Mouse (Mus musculus) embryonic facial prominence, embryonic 15.5 days (tissue): ENCODE results near the gene Ccdc96. TPM values are rescaled to one million over a fixed set of nuclear protein-coding genes. Genes with fewer than 3 reads are reported as not detected.

Source experiments
- ATAC-seq: fragments of 200-750 bp; cut with Nextera tagmentation; 2 replicates; pipeline ENCODE4 v1.8.0; 2017; ENCODE audit warnings: low read depth, moderate TSS enrichment; ENCODE audit not compliant: insufficient number of reproducible peaks, low FRiP score, low TSS enrichment
- H3K27ac ChIP-seq: fragments of 300-500 bp; sonication (generic); replicated peaks from 2 replicates; pipeline ENCODE4 v1.5.1; 2015; ENCODE audit warnings: mild to moderate bottlenecking, inconsistent platforms
- H3K27me3 ChIP-seq: fragments of 300-500 bp; sonication (generic); 2 replicates; pipeline ENCODE4 v1.6.1; 2015; ENCODE audit warnings: inconsistent platforms
- H3K36me3 ChIP-seq: fragments of 300-500 bp; sonication (generic); 2 replicates; pipeline ENCODE4 v1.6.1; 2015; ENCODE audit warnings: mild to moderate bottlenecking, inconsistent platforms
- H3K4me1 ChIP-seq: fragments of 300-500 bp; sonication (generic); 2 replicates; pipeline ENCODE4 v1.6.1; 2015; ENCODE audit warnings: inconsistent platforms
- H3K4me2 ChIP-seq: fragments of 300-500 bp; sonication (generic); replicated peaks from 2 replicates; pipeline ENCODE4 v1.6.1; 2015; ENCODE audit warnings: mild to moderate bottlenecking, inconsistent platforms
- H3K4me3 ChIP-seq: fragments of 300-500 bp; sonication (generic); replicated peaks from 2 replicates; pipeline ENCODE4 v1.5.1; 2015; ENCODE audit warnings: mild to moderate bottlenecking, inconsistent platforms
- H3K9ac ChIP-seq: fragments of 300-500 bp; sonication (generic); 2 replicates; pipeline ENCODE4 v1.6.1; 2015; ENCODE audit warnings: inconsistent platforms
- H3K9me3 ChIP-seq: fragments of 300-500 bp; sonication (generic); replicated peaks from 2 replicates; pipeline ENCODE4 v1.6.1; 2016; ENCODE audit warnings: inconsistent platforms
- WGBS: fragments of 180-500 bp; shearing (Covaris S2); methylation state at CpG from one replicate; pipeline ENCODE4 v1.1.7; 2015; 5-methylcytosine and 5-hydroxymethylcytosine counted together
- polyA plus RNA-seq: library from polyadenylated mRNA; unstranded; fragments of >200 nt; fragmentation: Nextera tagmentation; extraction: Ambion mirVana; gene quantifications from 2 replicates; pipeline ENCODE4 v1.2.1, GENCODE M21; 2015

Ccdc96 gene
- polyA plus RNA-seq, 1 experiment from 2014 or later = 3.8 TPM

GRCm38 (mm10) chr5:36526921-36527320 is 42.5 kb downstream of the Ccdc96 start:
- Histone ChIP-seq H3K4me3 (no peak overlapping the region), H3K27me3 (no peaks in the 10 kb centered on the region), H3K9ac (no peak overlapping the region), H3K27ac (no peak overlapping the region), H3K4me1 (peaks cover 21% of the 10 kb centered on the region), H3K9me3 (no peaks in the 10 kb centered on the region), H3K4me2 (no peak overlapping the region), H3K36me3 (peaks cover 23% of the 10 kb centered on the region)
- WGBS = 89% methylated on average over 2 of the region's 2 CpGs
- ATAC-seq = no peak

DNA sequence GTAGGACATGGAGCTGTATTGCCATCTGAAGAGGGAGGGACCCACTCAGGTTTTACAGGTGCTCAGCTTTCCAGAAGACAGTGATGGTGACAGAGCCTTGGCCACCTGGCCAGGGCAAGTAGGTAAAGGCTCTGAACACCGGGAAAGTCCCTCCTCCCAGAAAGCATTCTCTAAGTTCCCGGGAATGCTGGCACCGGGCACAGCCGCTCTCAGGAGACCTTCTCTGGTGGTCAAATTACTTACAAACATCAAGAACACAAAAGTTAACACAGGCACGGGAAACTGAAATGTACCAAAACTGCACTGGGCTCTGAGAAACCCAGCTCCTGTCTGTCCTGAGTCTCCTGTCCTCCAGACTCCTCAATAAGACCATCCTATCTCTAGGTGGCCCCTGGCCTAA is 45.3 kb downstream of the Ccdc96 start:
- Histone ChIP-seq H3K27me3 (no peaks in the 10 kb centered on the region), H3K9ac (peak overlapping the region; percentile 73), H3K27ac (peak overlapping the region; percentile 83), H3K4me1 (peaks cover 21% of the 10 kb centered on the region), H3K36me3 (peaks cover 15% of the 10 kb centered on the region), H3K9me3 (no peaks in the 10 kb centered on the region), H3K4me3 (peak overlapping the region; percentile 73), H3K4me2 (peak overlapping the region; percentile 74)
- no peak for ATAC-seq
- 3% methylated on average over 5 of the region's 5 CpGs for WGBS

DNA sequence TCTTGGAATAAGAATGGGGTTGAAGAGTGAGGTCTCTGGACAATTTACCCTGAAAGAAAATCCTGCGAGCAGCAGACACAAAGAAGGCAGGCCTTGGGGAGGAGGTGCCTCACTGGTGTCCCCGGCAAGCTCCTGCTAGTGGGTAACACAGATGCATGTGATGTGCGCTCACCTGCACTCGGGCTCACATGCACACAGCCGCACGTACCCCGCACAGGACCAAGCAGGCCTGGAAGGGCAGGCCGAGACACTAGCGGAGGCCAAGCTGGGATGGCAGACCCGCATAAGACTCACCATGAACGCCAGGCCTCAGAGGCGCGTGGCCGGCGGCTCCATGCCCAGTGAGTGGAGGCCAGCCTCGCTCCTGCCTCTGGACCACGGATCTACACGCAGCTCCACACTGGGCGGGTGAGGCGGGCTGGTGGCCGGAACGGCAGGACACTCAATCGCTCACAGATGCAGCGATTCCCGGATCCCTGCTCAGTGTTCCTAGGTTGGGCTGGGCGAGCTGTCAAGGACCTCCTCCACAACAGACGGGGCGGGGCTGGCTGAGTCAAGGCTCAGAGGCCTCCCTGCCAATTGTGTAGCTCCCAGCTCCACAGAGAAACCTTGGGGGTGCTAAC is 45.9 kb downstream of the Ccdc96 start:
- H3K9me3 ChIP-seq = no peaks in the 10 kb centered on the region
- peak; percentile 95 for ATAC-seq
- peak overlapping the region; percentile 74 for H3K4me2 ChIP-seq
- H3K4me3 ChIP-seq = peak overlapping the region; percentile 73
- H3K9ac ChIP-seq = peak overlapping the region; percentile 73
- H3K27ac ChIP-seq = peak overlapping the region; percentile 83
- 0% methylated on average over 28 of the region's 28 CpGs for WGBS
- peaks cover 21% of the 10 kb centered on the region for H3K4me1 ChIP-seq
- peaks cover 11% of the 10 kb centered on the region for H3K36me3 ChIP-seq
- no peaks in the 10 kb centered on the region for H3K27me3 ChIP-seq

GRCm38 (mm10) chr5:36534455-36535030 is 50.2 kb downstream of the Ccdc96 start:
- no peak for ATAC-seq
- WGBS = 84% methylated on average over 6 of the region's 6 CpGs
- H3K4me2 ChIP-seq = no peak overlapping the region
- H3K4me3 ChIP-seq = no peak overlapping the region
- H3K4me1 ChIP-seq = peaks cover 5% of the 10 kb centered on the region
- H3K9me3 ChIP-seq = no peaks in the 10 kb centered on the region
- H3K27me3 ChIP-seq = no peaks in the 10 kb centered on the region
- no peaks in the 10 kb centered on the region for H3K36me3 ChIP-seq
- H3K27ac ChIP-seq = no peak overlapping the region
- no peak overlapping the region for H3K9ac ChIP-seq

- Histone ChIP-seq H3K9ac (no peak overlapping the region), H3K27ac (no peak overlapping the region), H3K4me1 (no peaks in the 10 kb centered on the region), H3K36me3 (no peaks in the 10 kb centered on the region), H3K4me2 (no peak overlapping the region), H3K27me3 (no peaks in the 10 kb centered on the region), H3K9me3 (no peaks in the 10 kb centered on the region), H3K4me3 (no peak overlapping the region)
- ATAC-seq = no peak
- WGBS = 71% methylated on average over 6 of the region's 6 CpGs
Measured at GRCm38 (mm10) chr5:36535438-36536176, 51.2 kb downstream of the Ccdc96 start.

- H3K27me3 ChIP-seq = no peaks in the 10 kb centered on the region
- H3K9ac ChIP-seq = no peak overlapping the region
- H3K9me3 ChIP-seq = no peaks in the 10 kb centered on the region
- 87% methylated on average over 3 of the region's 3 CpGs for WGBS
- no peaks in the 10 kb centered on the region for H3K4me1 ChIP-seq
- ATAC-seq = no peak
- H3K27ac ChIP-seq = no peak overlapping the region
- no peaks in the 10 kb centered on the region for H3K36me3 ChIP-seq
- H3K4me3 ChIP-seq = no peak overlapping the region
- no peak overlapping the region for H3K4me2 ChIP-seq
Measured at GRCm38 (mm10) chr5:36536424-36536823, 52.0 kb downstream of the Ccdc96 start.

Other genes with a start within 250 kb of the Ccdc96 start
- gene Sorcs2, start 86.4 kb upstream of the Ccdc96 start, polyA plus RNA-seq = 25.3 and 26.2 TPM in 2 replicates
- gene Grpel1, start 19.6 kb upstream of the Ccdc96 start, polyA plus RNA-seq = 48.9 and 49.2 TPM in 2 replicates
- 1.8 and 2.3 TPM in 2 replicates for gene Tada2b, start 303 bp upstream of the Ccdc96 start, polyA plus RNA-seq
- gene Tbc1d14, start 108.7 kb downstream of the Ccdc96 start, polyA plus RNA-seq = 40.3 and 41.3 TPM in 2 replicates
- 18.3 and 18.6 TPM in 2 replicates for gene D5Ertd579e, start 211.4 kb downstream of the Ccdc96 start, polyA plus RNA-seq